In the genomic region with DNA sequence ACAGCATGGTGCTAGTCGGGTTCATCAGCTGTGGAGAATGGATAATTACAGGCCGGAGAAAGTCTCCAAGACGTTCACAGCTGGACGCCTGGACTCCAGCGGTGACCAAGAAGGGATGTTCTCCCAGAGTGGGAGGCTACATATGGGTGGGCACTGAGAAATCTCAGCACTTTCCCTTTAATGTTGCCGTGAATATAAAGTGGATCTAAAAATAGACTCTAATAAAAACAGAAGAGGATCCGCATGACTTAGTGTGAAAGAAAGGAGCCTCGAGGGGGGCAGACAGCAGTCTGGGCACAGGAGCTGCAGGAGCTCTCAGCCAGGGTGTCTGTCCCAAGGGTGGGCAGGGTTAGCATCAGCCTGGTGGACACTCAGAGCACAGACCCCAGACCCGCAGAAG, we compare ENCODE assay signal across 15 mouse cellular contexts. TPM values are rescaled to one million over a fixed set of nuclear protein-coding genes. Genes with fewer than 3 reads are reported as not detected.
DNase-seq lines count a peak whose midpoint lies in the region; ATAC-seq lines count a peak whose summit lies in the region.
"Had no signal": no experiment of that assay in that cellular context is flagged by ENCODE, and none has a peak within 500 bp of the region (broad histone marks: within the 10 kb centered on the region; RNA-seq: fewer than 3 reads in every experiment).

No protein-coding gene starts in this region.

- no peak overlapping the region for H3K4me3 ChIP-seq in hindbrain, embryonic 10.5 days
- H3K4me3 ChIP-seq in hindbrain, embryonic 11.5 days (ENCODE audit: low read depth, low read length) = no peak overlapping the region
- no peak overlapping the region for H3K4me3 ChIP-seq in embryonic facial prominence, embryonic 11.5 days (ENCODE audit: low read depth, low read length)
- no peak overlapping the region for H3K4me3 ChIP-seq in forebrain, embryonic 16.5 days (replicated peaks; ENCODE audit: low read length)
- no peak overlapping the region for H3K4me3 ChIP-seq in midbrain, embryonic 15.5 days
- H3K4me3 ChIP-seq: embryonic facial prominence, embryonic 15.5 days had no signal

- no peaks in the 10 kb centered on the region for H3K9me3 ChIP-seq in hindbrain, embryonic 10.5 days
- no peaks in the 10 kb centered on the region for H3K9me3 ChIP-seq in hindbrain, embryonic 11.5 days (ENCODE audit: control insufficient read depth, low read length)
- H3K9me3 ChIP-seq in embryonic facial prominence, embryonic 11.5 days (replicated peaks; ENCODE audit: control insufficient read depth, low read length) = no peaks in the 10 kb centered on the region
- no peaks in the 10 kb centered on the region for H3K9me3 ChIP-seq in forebrain, embryonic 16.5 days (ENCODE audit: control insufficient read depth, low read length)
- no peaks in the 10 kb centered on the region for H3K9me3 ChIP-seq in midbrain, embryonic 15.5 days
- H3K9me3 ChIP-seq: embryonic facial prominence, embryonic 15.5 days had no signal

- peak overlapping the region; percentile 56 for H3K27ac ChIP-seq in hindbrain, embryonic 10.5 days
- H3K27ac ChIP-seq in hindbrain, embryonic 11.5 days (ENCODE audit: low read depth, low read length) = no peak overlapping the region
- H3K27ac ChIP-seq in embryonic facial prominence, embryonic 11.5 days (replicated peaks; ENCODE audit: low read depth, low read length) = no peak overlapping the region
- peak overlapping the region; percentile 68 for H3K27ac ChIP-seq in forebrain, embryonic 16.5 days (ENCODE audit: low read length)
- peak overlapping the region; percentile 36; the same call in 1 of the 2 replicates for H3K27ac ChIP-seq in midbrain, embryonic 15.5 days
- H3K27ac ChIP-seq: embryonic facial prominence, embryonic 15.5 days; liver, embryonic 14.5 days; macrophage had no signal

- no peak; the same call in 1 of the 2 replicates for ATAC-seq in hindbrain, embryonic 11.5 days (ENCODE audit: low FRiP score)
- ATAC-seq in embryonic facial prominence, embryonic 11.5 days (replicated peaks; ENCODE audit: insufficient number of reproducible peaks, low FRiP score, low TSS enrichment, low read depth) = 0 out of 2 replicates have a peak, but pooled peaks have one; percentile 11
- ATAC-seq in forebrain, embryonic 16.5 days = peak; percentile 67
- ATAC-seq in midbrain, embryonic 15.5 days (replicated peaks) = peak; percentile 67

- H3K27me3 ChIP-seq in hindbrain, embryonic 10.5 days (ENCODE audit: insufficient read depth, poor library complexity, severe bottlenecking) = no peaks in the 10 kb centered on the region
- H3K27me3 ChIP-seq in hindbrain, embryonic 11.5 days (ENCODE audit: control insufficient read depth, insufficient read depth, low read length) = no peaks in the 10 kb centered on the region
- no peaks in the 10 kb centered on the region for H3K27me3 ChIP-seq in embryonic facial prominence, embryonic 11.5 days (ENCODE audit: control insufficient read depth, insufficient read depth, low read length)
- H3K27me3 ChIP-seq in forebrain, embryonic 16.5 days (replicated peaks; ENCODE audit: control insufficient read depth, insufficient read depth, low read length) = no peaks in the 10 kb centered on the region
- H3K27me3 ChIP-seq in midbrain, embryonic 15.5 days (replicated peaks) = no peaks in the 10 kb centered on the region
- H3K27me3 ChIP-seq: CH12.LX; embryonic facial prominence, embryonic 15.5 days had no signal

- H3K4me1 ChIP-seq in hindbrain, embryonic 10.5 days (replicated peaks) = peaks cover 63% of the 10 kb centered on the region
- no peaks in the 10 kb centered on the region; the same call in 1 of the 2 replicates for H3K4me1 ChIP-seq in hindbrain, embryonic 11.5 days (replicated peaks; ENCODE audit: control insufficient read depth, insufficient read depth, low read length)
- no peaks in the 10 kb centered on the region for H3K4me1 ChIP-seq in embryonic facial prominence, embryonic 11.5 days (ENCODE audit: control insufficient read depth, insufficient read depth, low read length)
- peaks cover 26% of the 10 kb centered on the region for H3K4me1 ChIP-seq in forebrain, embryonic 16.5 days (replicated peaks; ENCODE audit: control insufficient read depth, insufficient read depth, low read length)
- H3K4me1 ChIP-seq in midbrain, embryonic 15.5 days = peaks cover 34% of the 10 kb centered on the region

- 48% methylated on average over 9 of the region's 9 CpGs for WGBS in hindbrain, embryonic 10.5 days
- WGBS in hindbrain, embryonic 11.5 days = 55% methylated on average over 9 of the region's 9 CpGs
- 43% methylated on average over 9 of the region's 9 CpGs for WGBS in embryonic facial prominence, embryonic 11.5 days
- WGBS in forebrain, embryonic 16.5 days = 40% methylated on average over 9 of the region's 9 CpGs
- WGBS in midbrain, embryonic 15.5 days = 29% methylated on average over 9 of the region's 9 CpGs

- H3K9ac ChIP-seq in hindbrain, embryonic 11.5 days (ENCODE audit: low read depth, low read length) = no peak overlapping the region
- no peak overlapping the region for H3K9ac ChIP-seq in embryonic facial prominence, embryonic 11.5 days (replicated peaks; ENCODE audit: low read length)
- H3K9ac ChIP-seq in forebrain, embryonic 16.5 days (replicated peaks; ENCODE audit: low read depth, low read length) = peak overlapping the region; percentile 22; the same call in 1 of the 2 replicates
- no peak overlapping the region for H3K9ac ChIP-seq in midbrain, embryonic 15.5 days
- H3K9ac ChIP-seq: embryonic facial prominence, embryonic 15.5 days; liver, embryonic 14.5 days had no signal

- no peak for DNase-seq in hindbrain, embryonic 10.5 days (ENCODE audit: low spot score)
- DNase-seq in hindbrain, embryonic 11.5 days (ENCODE audit: low spot score) = no peak
- no peak for DNase-seq in embryonic facial prominence, embryonic 11.5 days (ENCODE audit: low spot score)
- no peak for DNase-seq in testis, postnatal 14 days (ENCODE audit: low spot score)
- no peak for DNase-seq in urinary bladder, adult 2 months (ENCODE audit: low spot score)
- DNase-seq: adrenal gland, adult 8-10 months; cerebellum, postnatal 36 days; heart, postnatal 4 days; right cerebral cortex, postnatal 14 days had no signal

- H3K4me2 ChIP-seq in hindbrain, embryonic 11.5 days (replicated peaks; ENCODE audit: low read depth, low read length) = no peak overlapping the region
- no peak overlapping the region for H3K4me2 ChIP-seq in embryonic facial prominence, embryonic 11.5 days (ENCODE audit: low read depth, low read length)
- H3K4me2 ChIP-seq in forebrain, embryonic 16.5 days (ENCODE audit: low read length) = no peak overlapping the region; the same call in 1 of the 2 replicates
- no peak overlapping the region for H3K4me2 ChIP-seq in midbrain, embryonic 15.5 days
- H3K4me2 ChIP-seq: embryonic facial prominence, embryonic 15.5 days had no signal

- peaks cover 10% of the 10 kb centered on the region; the same call in 1 of the 2 replicates for H3K36me3 ChIP-seq in hindbrain, embryonic 10.5 days
- H3K36me3 ChIP-seq in hindbrain, embryonic 11.5 days (ENCODE audit: control insufficient read depth, insufficient read depth, low read length) = no peaks in the 10 kb centered on the region
- no peaks in the 10 kb centered on the region for H3K36me3 ChIP-seq in embryonic facial prominence, embryonic 11.5 days (replicated peaks; ENCODE audit: control insufficient read depth, insufficient read depth, low read depth, low read length)
- no peaks in the 10 kb centered on the region for H3K36me3 ChIP-seq in forebrain, embryonic 16.5 days (ENCODE audit: control insufficient read depth, insufficient read depth)
- no peaks in the 10 kb centered on the region for H3K36me3 ChIP-seq in midbrain, embryonic 15.5 days (replicated peaks)
- H3K36me3 ChIP-seq: embryonic facial prominence, embryonic 15.5 days had no signal

RNA-seq across cellular contexts. Expression of gene Ctnnb1, which starts 59.1 kb away (rescaled TPM):
- polyA plus RNA-seq in hindbrain, embryonic 10.5 days (2016; fragmentation: Nextera tagmentation; extraction: Ambion mirVana) = 496 and 622 TPM in 2 replicates
- 804 and 817 TPM in 2 replicates for polyA plus RNA-seq in hindbrain, embryonic 11.5 days (2014; fragmentation: Nextera tagmentation; extraction: Ambion mirVana)
- polyA plus RNA-seq in embryonic facial prominence, embryonic 11.5 days (2014; fragmentation: Nextera tagmentation; extraction: Ambion mirVana) = 933 and 966 TPM in 2 replicates
- 611 and 637 TPM in 2 replicates for polyA plus RNA-seq in forebrain, embryonic 16.5 days (2015; fragmentation: Nextera tagmentation; extraction: Ambion mirVana)
- 517 and 532 TPM in 2 replicates for polyA plus RNA-seq in midbrain, embryonic 15.5 days (2015; fragmentation: Nextera tagmentation; extraction: Ambion mirVana)
- 252 and 357 TPM in 2 replicates for polyA plus RNA-seq in urinary bladder, adult 2 months (2012; rRNA removed)

Comparison
In these comparisons a context has a peak if more than half of its experiments do, and no peak if none do; other contexts are left out.
1. H3K27ac ChIP-seq: peak in hindbrain, embryonic 10.5 days (single experiment), forebrain, embryonic 16.5 days (single experiment) and midbrain, embryonic 15.5 days (single experiment); none in hindbrain, embryonic 11.5 days (single experiment) and embryonic facial prominence, embryonic 11.5 days (single experiment).